Mouse (Mus musculus) T-helper 1 cell (primary cell): ENCODE measurements around the gene Mff.

ENCODE experiments used
- in situ Hi-C: fragments of 300-600 bp; cut with MboI, MseI; formaldehyde crosslinking; loops from one replicate; pipeline ENCODE4 v1.15.1; 2025; ENCODE audit warnings: high pct_unique_total_duplicates

Mff gene

GRCm38 (mm10) chr1:82724339-82725025 lies at the start of gene Mff:
Gene Mff, plus strand, starts transcription at chr1:82724890.
- in situ Hi-C loops: no loop called here

- in situ Hi-C loops: no loop called here
These were observed 38.4 kb upstream of the Mff start for GRCm38 (mm10) chr1:82686328-82686727.

- in situ Hi-C loops: no loop called here
These were observed 37.8 kb upstream of the Mff start for GRCm38 (mm10) chr1:82686866-82687265.

GRCm38 (mm10) chr1:82687931-82688330 lies 36.8 kb upstream of the Mff start:
- in situ Hi-C loops: no loop called here

- in situ Hi-C loops: no loop called here
These were observed 28.8 kb upstream of the Mff start for GRCm38 (mm10) chr1:82695915-82696314.

- in situ Hi-C loops: no loop called here
These were observed 6.7 kb upstream of the Mff start for GRCm38 (mm10) chr1:82717816-82718512.

GRCm38 (mm10) chr1:82725026-82725874 lies 560 bp downstream of the Mff start:
- in situ Hi-C loops: no loop called here

GRCm38 (mm10) chr1:82725875-82726185 lies 1.1 kb downstream of the Mff start:
- in situ Hi-C loops: no loop called here

GRCm38 (mm10) chr1:82726482-82726881 lies 1.8 kb downstream of the Mff start:
- in situ Hi-C loops: no loop called here

- in situ Hi-C loops: no loop called here
These were observed 8.7 kb downstream of the Mff start for GRCm38 (mm10) chr1:82733357-82733756.

- in situ Hi-C loops: no loop called here
These were observed 13.4 kb downstream of the Mff start for GRCm38 (mm10) chr1:82738066-82738465.

GRCm38 (mm10) chr1:82741539-82741938 lies 16.8 kb downstream of the Mff start:
- in situ Hi-C loops: no loop called here

- in situ Hi-C loops: no loop called here
These were observed 19.3 kb downstream of the Mff start for GRCm38 (mm10) chr1:82743962-82744361.

GRCm38 (mm10) chr1:82746408-82746807 lies 21.7 kb downstream of the Mff start:
- in situ Hi-C loops: no loop called here

GRCm38 (mm10) chr1:82747714-82748452 lies 23.2 kb downstream of the Mff start:
- in situ Hi-C loops: no loop called here

GRCm38 (mm10) chr1:82759520-82759919 lies 34.8 kb downstream of the Mff start:
- in situ Hi-C loops: no loop called here

GRCm38 (mm10) chr1:82761454-82762169 lies 36.9 kb downstream of the Mff start:
- in situ Hi-C loops: loop anchor here (10.0 kb wide), 1 partner anchor 207 kb away; no protein-coding TSS in a partner anchor

GRCm38 (mm10) chr1:82762274-82762673 lies 37.6 kb downstream of the Mff start:
- in situ Hi-C loops: loop anchor here (10.0 kb wide), 1 partner anchor 207 kb away; no protein-coding TSS in a partner anchor

- in situ Hi-C loops: loop anchor here (10.0 kb wide), 1 partner anchor 211 kb away; no protein-coding TSS in a partner anchor
These were observed 41.5 kb downstream of the Mff start for GRCm38 (mm10) chr1:82766227-82766626.

GRCm38 (mm10) chr1:82766641-82767040 lies 42.0 kb downstream of the Mff start:
- in situ Hi-C loops: loop anchor here (10.0 kb wide), 1 partner anchor 212 kb away; no protein-coding TSS in a partner anchor

GRCm38 (mm10) chr1:82768269-82768668 lies 43.6 kb downstream of the Mff start, which contains the start of gene Tm4sf20:
Gene Tm4sf20, minus strand, starts transcription at chr1:82768461.
- in situ Hi-C loops: loop anchor here (10.0 kb wide), 1 partner anchor 213 kb away; no protein-coding TSS in a partner anchor
